Mouse (Mus musculus): Measurements from ENCODE around the gene Odc1. TPM values are rescaled to one million over a fixed set of nuclear protein-coding genes. Genes with fewer than 3 reads are reported as not detected.
"Not testable (repeated sequence)": the region's sequence is repeated elsewhere in the genome, so short reads cannot be mapped to it uniquely, and the experiment has no call there.

Gene Odc1
- polyA plus RNA-seq, 1 experiment from 2014 or later = 305 TPM

- H3K36me3 ChIP-seq = no peaks in the 10 kb centered on the region
- 94% methylated on average over 3 of the region's 3 CpGs for WGBS
- H3K4me1 ChIP-seq = no peaks in the 10 kb centered on the region
- no peak overlapping the region for H3K4me3 ChIP-seq
- no peak overlapping the region for H3K27ac ChIP-seq (replicated peaks)
- no peaks in the 10 kb centered on the region for H3K9me3 ChIP-seq (replicated peaks)
- no peak for DNase-seq (ENCODE audit: low spot score)
- H3K27me3 ChIP-seq (ENCODE audit: low read depth, poor library complexity, severe bottlenecking) = no peaks in the 10 kb centered on the region
Observed at GRCm38 (mm10) chr12:17536222-17536621, 8.4 kb upstream of the Odc1 start.

GRCm38 (mm10) chr12:17537147-17537546 lies 7.4 kb upstream of the Odc1 start:
- WGBS = 89% methylated on average over 3 of the region's 3 CpGs
- no peaks in the 10 kb centered on the region for H3K4me1 ChIP-seq
- H3K9me3 ChIP-seq (replicated peaks) = no peaks in the 10 kb centered on the region
- no peak overlapping the region for H3K27ac ChIP-seq (replicated peaks)
- H3K36me3 ChIP-seq = no peaks in the 10 kb centered on the region
- H3K27me3 ChIP-seq (ENCODE audit: low read depth, poor library complexity, severe bottlenecking) = no peaks in the 10 kb centered on the region
- H3K4me3 ChIP-seq = no peak overlapping the region
- DNase-seq (ENCODE audit: low spot score) = no peak

GRCm38 (mm10) chr12:17538087-17538486 lies 6.5 kb upstream of the Odc1 start:
- Histone ChIP-seq H3K4me3 (no peak overlapping the region), H3K9me3 (replicated peaks) (no peaks in the 10 kb centered on the region), H3K27me3 (ENCODE audit: low read depth, poor library complexity, severe bottlenecking) (no peaks in the 10 kb centered on the region), H3K27ac (replicated peaks) (no peak overlapping the region), H3K4me1 (no peaks in the 10 kb centered on the region), H3K36me3 (no peaks in the 10 kb centered on the region)
- WGBS = 81% methylated on average over 3 of the region's 3 CpGs
- DNase-seq (ENCODE audit: low spot score) = no peak

- WGBS = 67% methylated on average over 6 of the region's 6 CpGs
- peaks cover 7% of the 10 kb centered on the region; the same call in 1 of the 2 replicates for H3K4me1 ChIP-seq
- H3K27me3 ChIP-seq (ENCODE audit: low read depth, poor library complexity, severe bottlenecking) = no peaks in the 10 kb centered on the region
- no peak for DNase-seq (ENCODE audit: low spot score)
- H3K9me3 ChIP-seq (replicated peaks) = no peaks in the 10 kb centered on the region
- H3K36me3 ChIP-seq = no peaks in the 10 kb centered on the region
- H3K4me3 ChIP-seq = no peak overlapping the region
- H3K27ac ChIP-seq (replicated peaks) = no peak overlapping the region
Observed at GRCm38 (mm10) chr12:17539041-17539440, 5.6 kb upstream of the Odc1 start.

GRCm38 (mm10) chr12:17540040-17540552 lies 4.5 kb upstream of the Odc1 start:
- Histone ChIP-seq H3K9me3 (replicated peaks) (no peaks in the 10 kb centered on the region), H3K27me3 (ENCODE audit: low read depth, poor library complexity, severe bottlenecking) (no peaks in the 10 kb centered on the region), H3K4me3 (no peak overlapping the region), H3K4me1 (peaks cover 9% of the 10 kb centered on the region; the same call in 1 of the 2 replicates), H3K36me3 (no peaks in the 10 kb centered on the region), H3K27ac (replicated peaks) (no peak overlapping the region)
- DNase-seq (ENCODE audit: low spot score) = no peak
- 82% methylated on average over 6 of the region's 6 CpGs for WGBS

- Histone ChIP-seq H3K9me3 (replicated peaks) (no peaks in the 10 kb centered on the region), H3K36me3 (peaks cover 36% of the 10 kb centered on the region), H3K4me1 (peaks cover 24% of the 10 kb centered on the region), H3K27me3 (ENCODE audit: low read depth, poor library complexity, severe bottlenecking) (no peaks in the 10 kb centered on the region), H3K27ac (replicated peaks) (peak overlapping the region; percentile 99), H3K4me3 (peak overlapping the region; percentile 91)
- 0% methylated on average over 40 of the region's 40 CpGs for WGBS
- no peak for DNase-seq (ENCODE audit: low spot score)
Observed at GRCm38 (mm10) chr12:17545107-17545571, 545 bp downstream of the Odc1 start.

GRCm38 (mm10) chr12:17545884-17546283 lies 1.3 kb downstream of the Odc1 start:
- WGBS = 11% methylated on average over 8 of the region's 8 CpGs
- no peak for DNase-seq (ENCODE audit: low spot score)
- Histone ChIP-seq H3K27me3 (ENCODE audit: low read depth, poor library complexity, severe bottlenecking) (no peaks in the 10 kb centered on the region), H3K4me1 (peaks cover 24% of the 10 kb centered on the region), H3K4me3 (peak overlapping the region; percentile 91), H3K27ac (replicated peaks) (peak overlapping the region; percentile 99), H3K9me3 (replicated peaks) (no peaks in the 10 kb centered on the region), H3K36me3 (peaks cover 42% of the 10 kb centered on the region)

- not testable (repeated sequence) for DNase-seq (ENCODE audit: low spot score); H3K9me3 ChIP-seq (replicated peaks); H3K27me3 ChIP-seq (ENCODE audit: low read depth, poor library complexity, severe bottlenecking); H3K27ac ChIP-seq (replicated peaks)
- WGBS = 97% methylated on average over 9 of the region's 9 CpGs
- Histone ChIP-seq H3K4me3 (0 out of 2 replicates have a peak overlapping the region, but pooled peaks have one; percentile 91), H3K36me3 (peaks cover 54% of the 10 kb centered on the region), H3K4me1 (peaks cover 24% of the 10 kb centered on the region)
Observed at GRCm38 (mm10) chr12:17547552-17547951, 3.0 kb downstream of the Odc1 start.

GRCm38 (mm10) chr12:17548505-17548904 lies 3.9 kb downstream of the Odc1 start:
- no peak for DNase-seq (ENCODE audit: low spot score)
- H3K9me3 ChIP-seq (replicated peaks) = no peaks in the 10 kb centered on the region
- H3K27ac ChIP-seq (replicated peaks) = no peak overlapping the region
- no peak overlapping the region for H3K4me3 ChIP-seq
- no peaks in the 10 kb centered on the region for H3K27me3 ChIP-seq (ENCODE audit: low read depth, poor library complexity, severe bottlenecking)
- H3K4me1 ChIP-seq = peaks cover 22% of the 10 kb centered on the region
- 81% methylated on average over 5 of the region's 5 CpGs for WGBS
- H3K36me3 ChIP-seq = peaks cover 54% of the 10 kb centered on the region

GRCm38 (mm10) chr12:17549421-17549820 lies 4.8 kb downstream of the Odc1 start:
- not testable (repeated sequence) for DNase-seq (ENCODE audit: low spot score); H3K9me3 ChIP-seq (replicated peaks); H3K27me3 ChIP-seq (ENCODE audit: low read depth, poor library complexity, severe bottlenecking); H3K4me3 ChIP-seq; H3K27ac ChIP-seq (replicated peaks)
- H3K36me3 ChIP-seq = peaks cover 54% of the 10 kb centered on the region
- WGBS = 95% methylated on average over 5 of the region's 5 CpGs
- H3K4me1 ChIP-seq = peaks cover 18% of the 10 kb centered on the region

- no peaks in the 10 kb centered on the region for H3K9me3 ChIP-seq (replicated peaks)
- no peak for DNase-seq (ENCODE audit: low spot score)
- H3K4me3 ChIP-seq = no peak overlapping the region
- H3K27ac ChIP-seq (replicated peaks) = no peak overlapping the region
- H3K36me3 ChIP-seq = peaks cover 54% of the 10 kb centered on the region
- H3K27me3 ChIP-seq (ENCODE audit: low read depth, poor library complexity, severe bottlenecking) = no peaks in the 10 kb centered on the region; the same call in 1 of the 2 replicates
- 85% methylated on average over 3 of the region's 3 CpGs for WGBS
- H3K4me1 ChIP-seq = peaks cover 14% of the 10 kb centered on the region
Observed at GRCm38 (mm10) chr12:17551208-17551995, 6.8 kb downstream of the Odc1 start.

- Histone ChIP-seq H3K9me3 (replicated peaks) (no peaks in the 10 kb centered on the region), H3K4me3 (no peak overlapping the region), H3K27me3 (ENCODE audit: low read depth, poor library complexity, severe bottlenecking) (no peaks in the 10 kb centered on the region; the same call in 1 of the 2 replicates), H3K27ac (replicated peaks) (no peak overlapping the region), H3K4me1 (peaks cover 13% of the 10 kb centered on the region), H3K36me3 (peaks cover 45% of the 10 kb centered on the region)
- 73% methylated on average over 3 of the region's 3 CpGs for whole genome bisulfite sequencing
- DNase-seq (ENCODE audit: low spot score) = no peak
Observed at GRCm38 (mm10) chr12:17552420-17552819, 7.8 kb downstream of the Odc1 start.

- WGBS = 80% methylated on average over 2 of the region's 2 CpGs
- no peak overlapping the region for H3K4me3 ChIP-seq
- no peaks in the 10 kb centered on the region for H3K9me3 ChIP-seq (replicated peaks)
- no peak overlapping the region for H3K27ac ChIP-seq (replicated peaks)
- H3K4me1 ChIP-seq = peaks cover 18% of the 10 kb centered on the region
- no peaks in the 10 kb centered on the region; the same call in 1 of the 2 replicates for H3K27me3 ChIP-seq (ENCODE audit: low read depth, poor library complexity, severe bottlenecking)
- H3K36me3 ChIP-seq = peaks cover 40% of the 10 kb centered on the region
- no peak for DNase-seq (ENCODE audit: low spot score)
Observed at GRCm38 (mm10) chr12:17552949-17553348, 8.4 kb downstream of the Odc1 start.
